Mouse (Mus musculus): ENCODE results near the gene Dchs2. TPM values are rescaled to one million over a fixed set of nuclear protein-coding genes. Genes with fewer than 3 reads are reported as not detected.

Gene Dchs2
- total and polyA plus RNA-seq, 3 experiments = not detected

GRCm38 (mm10) chr3:83111485-83112261 lies 16.1 kb upstream of the Dchs2 start:
- H3K27me3 ChIP-seq (replicated peaks) = no peaks in the 10 kb centered on the region
- H3K9me3 ChIP-seq (replicated peaks; ENCODE audit: low read length) = no peaks in the 10 kb centered on the region
- no peak overlapping the region for H3K4me3 ChIP-seq (replicated peaks in 1 of 3; ENCODE audit: low read depth in 2 of 3, low read length in 2 of 3, poor library complexity in 1 of 3)
- in situ Hi-C loops (cut with MboI; ENCODE audit: low pct_ligation_motif_present, low pct_unique_long_range_greater_than_20kb, low sequenced_read_pairs) = loop anchor here (10.0 kb wide), 1 partner anchor 163 kb away; no protein-coding TSS in a partner anchor
- H3K9ac ChIP-seq (ENCODE audit: insufficient read depth, low read depth) = no peak overlapping the region
- H3K4me2 ChIP-seq (ENCODE audit: insufficient read depth, low read depth, poor library complexity, severe bottlenecking) = no peak overlapping the region
- dilution Hi-C loops (cut with MboI; ENCODE audit: extremely low pct_ligation_motif_present, extremely low pct_unique_long_range_greater_than_20kb, low sequenced_read_pairs) = no loop called here
- no peaks in the 10 kb centered on the region for H3K36me3 ChIP-seq (replicated peaks in 1 of 2; ENCODE audit: control insufficient read depth in 1 of 2, insufficient read depth in 1 of 2, low read length in 1 of 2)
- no peak for TF ChIP-seq ELF1 (IDR thresholded peaks at IDR 0.05; ENCODE audit: low read depth, low read length)
- no peaks in the 10 kb centered on the region for H3K79me2 ChIP-seq (replicated peaks; ENCODE audit: control insufficient read depth, extremely low read depth, insufficient read depth, poor library complexity, severe bottlenecking)
- no peak for DNase-seq (ENCODE audit: extremely low read depth)
- no peak overlapping the region for H3K27ac ChIP-seq (ENCODE audit: insufficient read depth, low read depth)
- H3K4me1 ChIP-seq (ENCODE audit: control insufficient read depth in 1 of 2, insufficient read depth in 2 of 2) = peaks cover 3 to 5% of the 10 kb centered on the region in 2 experiments; a peak in 3 of 4 replicates

GRCm38 (mm10) chr3:83112869-83113268 lies 14.9 kb upstream of the Dchs2 start:
- no peak overlapping the region for H3K27ac ChIP-seq (ENCODE audit: insufficient read depth, low read depth)
- H3K4me1 ChIP-seq (ENCODE audit: control insufficient read depth in 1 of 2, insufficient read depth in 2 of 2) = peaks cover 3 to 5% of the 10 kb centered on the region in 2 experiments; a peak in 3 of 4 replicates
- H3K27me3 ChIP-seq (replicated peaks) = no peaks in the 10 kb centered on the region
- no peak overlapping the region for H3K9ac ChIP-seq (ENCODE audit: insufficient read depth, low read depth)
- no peak overlapping the region for H3K4me3 ChIP-seq (replicated peaks in 1 of 3; ENCODE audit: low read depth in 2 of 3, low read length in 2 of 3, poor library complexity in 1 of 3)
- TF ChIP-seq ZMIZ1 (IDR thresholded peaks at IDR 0.05; ENCODE audit: low read depth, low read length) = no peak
- no peak for TF ChIP-seq PAX5 (IDR thresholded peaks at IDR 0.05; ENCODE audit: low read length)
- TF ChIP-seq KAT2A (IDR thresholded peaks at IDR 0.05; ENCODE audit: insufficient replicate concordance, low read length) = no peak
- no peak for TF ChIP-seq UBTF (IDR thresholded peaks at IDR 0.05; ENCODE audit: low read depth, low read length)
- no peak for TF ChIP-seq ZKSCAN1 (IDR thresholded peaks at IDR 0.05; ENCODE audit: borderline replicate concordance, low read depth, low read length)
- no peak for TF ChIP-seq USF1 (IDR thresholded peaks at IDR 0.05; ENCODE audit: low read depth, low read length)
- no peak for TF ChIP-seq RAD21 (IDR thresholded peaks at IDR 0.05; ENCODE audit: low read depth, low read length)
- no peak for DNase-seq (ENCODE audit: extremely low read depth)
- no peaks in the 10 kb centered on the region for H3K79me2 ChIP-seq (replicated peaks; ENCODE audit: control insufficient read depth, extremely low read depth, insufficient read depth, poor library complexity, severe bottlenecking)
- in situ Hi-C loops (cut with MboI; ENCODE audit: low pct_ligation_motif_present, low pct_unique_long_range_greater_than_20kb, low sequenced_read_pairs) = loop anchor here (10.0 kb wide), 1 partner anchor 162 kb away; no protein-coding TSS in a partner anchor
- dilution Hi-C loops (cut with MboI; ENCODE audit: extremely low pct_ligation_motif_present, extremely low pct_unique_long_range_greater_than_20kb, low sequenced_read_pairs) = no loop called here
- no peak overlapping the region for H3K4me2 ChIP-seq (ENCODE audit: insufficient read depth, low read depth, poor library complexity, severe bottlenecking)
- no peaks in the 10 kb centered on the region for H3K36me3 ChIP-seq (replicated peaks in 1 of 2; ENCODE audit: control insufficient read depth in 1 of 2, insufficient read depth in 1 of 2, low read length in 1 of 2)
- no peaks in the 10 kb centered on the region for H3K9me3 ChIP-seq (replicated peaks; ENCODE audit: low read length)

- Histone ChIP-seq H3K27me3 (replicated peaks) (no peaks in the 10 kb centered on the region), H3K9ac (ENCODE audit: insufficient read depth, low read depth) (no peak overlapping the region), H3K27ac (ENCODE audit: insufficient read depth, low read depth) (no peak overlapping the region), H3K36me3 (replicated peaks in 1 of 2; ENCODE audit: control insufficient read depth in 1 of 2, insufficient read depth in 1 of 2, low read length in 1 of 2) (no peaks in the 10 kb centered on the region), H3K9me3 (replicated peaks; ENCODE audit: low read length) (no peaks in the 10 kb centered on the region), H3K4me3 (replicated peaks in 1 of 3; ENCODE audit: low read depth in 2 of 3, low read length in 2 of 3, poor library complexity in 1 of 3) (no peak overlapping the region), H3K4me1 (ENCODE audit: control insufficient read depth in 1 of 2, insufficient read depth in 2 of 2) (peaks cover 3 to 5% of the 10 kb centered on the region in 2 experiments; a peak in 3 of 4 replicates), H3K4me2 (ENCODE audit: insufficient read depth, low read depth, poor library complexity, severe bottlenecking) (no peak overlapping the region), H3K79me2 (replicated peaks; ENCODE audit: control insufficient read depth, extremely low read depth, insufficient read depth, poor library complexity, severe bottlenecking) (no peaks in the 10 kb centered on the region)
- DNase-seq (ENCODE audit: extremely low read depth) = no peak
- dilution Hi-C loops (cut with MboI; ENCODE audit: extremely low pct_ligation_motif_present, extremely low pct_unique_long_range_greater_than_20kb, low sequenced_read_pairs) = no loop called here
- in situ Hi-C loops (cut with MboI; ENCODE audit: low pct_ligation_motif_present, low pct_unique_long_range_greater_than_20kb, low sequenced_read_pairs) = loop anchor here (10.0 kb wide), 1 partner anchor 160 kb away; no protein-coding TSS in a partner anchor
- no peak for TF ChIP-seq CTCF (conservative IDR thresholded peaks at IDR 0.05 in 1 of 2, IDR thresholded peaks at IDR 0.05 in 1 of 2; ENCODE audit: low read depth in 2 of 2, low read length in 2 of 2)
- TF ChIP-seq ZMIZ1 (IDR thresholded peaks at IDR 0.05; ENCODE audit: low read depth, low read length) = no peak
- no peak for TF ChIP-seq USF1 (IDR thresholded peaks at IDR 0.05; ENCODE audit: low read depth, low read length)
- TF ChIP-seq MAX (IDR thresholded peaks at IDR 0.05; ENCODE audit: low read length) = no peak
- TF ChIP-seq MXI1 (IDR thresholded peaks at IDR 0.05; ENCODE audit: low read depth, low read length) = no peak
- no peak for TF ChIP-seq TBP (conservative IDR thresholded peaks at IDR 0.05; ENCODE audit: low read depth, low read length)
- no peak for TF ChIP-seq MEF2A (IDR thresholded peaks at IDR 0.05; ENCODE audit: borderline replicate concordance, low read depth, low read length)
- no peak for TF ChIP-seq MAFK (IDR thresholded peaks at IDR 0.05; ENCODE audit: insufficient replicate concordance, low read length)
- TF ChIP-seq GABPA (IDR thresholded peaks at IDR 0.05; ENCODE audit: insufficient replicate concordance, low read depth, low read length) = no peak
These were observed 12.8 kb upstream of the Dchs2 start for GRCm38 (mm10) chr3:83114946-83115345.

Data from CH12.LX (cell line).